Mouse (Mus musculus) ES-E14 (cell line): ENCODE results near the gene Prph. TPM values are rescaled to one million over a fixed set of nuclear protein-coding genes. Genes with fewer than 3 reads are reported as not detected.
"Not testable (repeated sequence)": the region's sequence is repeated elsewhere in the genome, so short reads cannot be mapped to it uniquely, and the experiment has no call there.

Experiments used
- DNase-seq: peaks from one replicate; pipeline ENCODE4 v3.0.0-alpha.2; 2013; ENCODE audit warnings: low read depth, low spot score
- H3K27ac ChIP-seq: 2 replicates; pipeline ENCODE4 v1.5.1; 2012; ENCODE audit warnings: low read depth, mild to moderate bottlenecking, low read length, moderate library complexity, mixed read lengths; ENCODE audit not compliant: poor library complexity, insufficient read depth, severe bottlenecking
- H3K36me3 ChIP-seq: 2 replicates; pipeline ENCODE4 v1.6.1; 2012; ENCODE audit warnings: mild to moderate bottlenecking, low read length, moderate library complexity, mixed read lengths; ENCODE audit not compliant: control insufficient read depth, poor library complexity, insufficient read depth, severe bottlenecking
- H3K4me1 ChIP-seq, 2 experiments: fragments of 150-350 bp in 1 of 2; sonication (generic) in 1 of 2; 2 replicates each; pipeline ENCODE4 v1.6.1; 2012; ENCODE audit warnings: low read length in 2 of 2, mild to moderate bottlenecking in 1 of 2, mixed read lengths in 1 of 2; ENCODE audit not compliant: control insufficient read depth in 2 of 2, insufficient read depth in 2 of 2, poor library complexity in 1 of 2
- H3K4me3 ChIP-seq, 2 experiments: fragments of 150-350 bp in 1 of 2; sonication (generic) in 1 of 2; 2 replicates each; pipeline ENCODE4 v1.5.1; 2012; ENCODE audit warnings: low read length in 2 of 2, low read depth in 1 of 2, mild to moderate bottlenecking in 1 of 2, mixed read lengths in 1 of 2; ENCODE audit not compliant: insufficient read depth in 1 of 2, poor library complexity in 1 of 2, severe bottlenecking in 1 of 2
- H3K9ac ChIP-seq: 2 replicates; pipeline ENCODE4 v1.6.1; 2012; ENCODE audit warnings: low read depth, mild to moderate bottlenecking, low read length, mixed read lengths; ENCODE audit not compliant: poor library complexity, insufficient read depth, severe bottlenecking
- H3K9me3 ChIP-seq: fragments of 150-350 bp; sonication (generic); 2 replicates; pipeline ENCODE4 v1.6.1; 2012; ENCODE audit warnings: low read depth, mild to moderate bottlenecking, low read length; ENCODE audit not compliant: control insufficient read depth, insufficient read depth
- CHD2 ChIP-seq: IDR thresholded peaks from 2 replicates; pipeline ENCODE4 v1.6.1; 2014; ENCODE audit warnings: mild to moderate bottlenecking, low read depth, low read length, inconsistent platforms
- HCFC1 ChIP-seq: IDR thresholded peaks from 2 replicates; pipeline ENCODE4 v1.6.1; 2012; ENCODE audit warnings: low read length, inconsistent platforms, borderline replicate concordance; ENCODE audit not compliant: insufficient read depth
- MAFK ChIP-seq: IDR thresholded peaks from 2 replicates; pipeline ENCODE4 v1.6.1; 2014; ENCODE audit warnings: mild to moderate bottlenecking, low read depth, low read length, inconsistent platforms; ENCODE audit not compliant: insufficient read depth
- ZC3H11A ChIP-seq: IDR thresholded peaks from 2 replicates; pipeline ENCODE4 v1.6.1; 2012; ENCODE audit warnings: low read depth, mild to moderate bottlenecking, inconsistent platforms, low read length, borderline replicate concordance
- ZNF384 ChIP-seq: IDR thresholded peaks from 2 replicates; pipeline ENCODE4 v1.6.1; 2012; ENCODE audit warnings: low read depth, low read length, inconsistent platforms
- in situ Hi-C, 2 experiments: fragments of 600-800 bp; cut with MboI; formaldehyde crosslinking; loops; one replicate each; pipeline ENCODE4 v1.15.1; 2025; ENCODE audit warnings: low sequenced_read_pairs in 2 of 2, inconsistent platforms in 1 of 2; ENCODE audit not compliant: unreplicated experiment in 2 of 2
- total RNA-seq: library from RNA; depleted of rRNA; stranded (reverse); fragments of 300-350 nt; gene quantifications from 2 replicates; pipeline ENCODE4 v1.2.3, GENCODE M21; 2012

Gene Prph
- total RNA-seq, 1 experiment, result 20.6 TPM

- in situ Hi-C loops, result no loop called here
- peak within 1 kb of the TSS; percentile 86 to 99 for H3K4me3 ChIP-seq
- peaks cover 0 to 4% of the 10 kb centered on the region in 2 experiments; a peak in 1 of 4 replicates for H3K4me1 ChIP-seq
- H3K9me3 ChIP-seq, result no peaks in the 10 kb centered on the region
- TF ChIP-seq ZNF384 (no peak), HCFC1 (no peak), ZC3H11A (no peak), MAFK (no peak), CHD2 (no peak)
- peak within 1 kb of the TSS; percentile 58 for H3K27ac ChIP-seq
- H3K9ac ChIP-seq, result peak within 1 kb of the TSS; percentile 93
- DNase-seq, result no peak
- H3K36me3 ChIP-seq, result peaks cover 23% of the 10 kb centered on the region
Measured at GRCm38 (mm10) chr15:99074019-99074599, 19.1 kb downstream of the Prph start, which contains the start of gene Troap. Gene Troap (plus strand): TSS chr15:99074575.

GRCm38 (mm10) chr15:99074600-99075333, 19.8 kb downstream of the Prph start:
- in situ Hi-C loops, result loop anchor here in 1 of 2 experiments (25.0 kb wide), 1 partner anchor 287 kb away; the partner anchor contains the start of genes Wnt1 and Wnt10b
- peak overlapping the region; percentile 93 for H3K9ac ChIP-seq
- no peaks in the 10 kb centered on the region for H3K9me3 ChIP-seq
- peak; percentile 96 for DNase-seq
- no peak for TF ChIP-seq ZNF384
- no peak for TF ChIP-seq MAFK
- peak; percentile 21; the same call in 1 of the 2 replicates for TF ChIP-seq HCFC1
- TF ChIP-seq CHD2, result peak; percentile 95
- no peak for TF ChIP-seq ZC3H11A
- peaks cover 23% of the 10 kb centered on the region for H3K36me3 ChIP-seq
- peak overlapping the region; percentile 58 for H3K27ac ChIP-seq
- H3K4me3 ChIP-seq, result peak overlapping the region; percentile 86 to 99
- H3K4me1 ChIP-seq, result peaks cover 0 to 4% of the 10 kb centered on the region in 2 experiments; a peak in 1 of 4 replicates

GRCm38 (mm10) chr15:99076011-99076410, 21.0 kb downstream of the Prph start:
- H3K9ac ChIP-seq, DNase-seq, H3K27ac ChIP-seq, H3K4me3 ChIP-seq, H3K9me3 ChIP-seq, H3K4me1 ChIP-seq: not testable (repeated sequence)
- in situ Hi-C loops, result loop anchor here in 1 of 2 experiments (25.0 kb wide), 1 partner anchor 289 kb away; the partner anchor contains the start of genes Wnt1 and Wnt10b
- H3K36me3 ChIP-seq, result peaks cover 30% of the 10 kb centered on the region

- in situ Hi-C loops, result loop anchor here in 1 of 2 experiments (25.0 kb wide), 1 partner anchor 291 kb away; the partner anchor contains the start of genes Wnt1 and Wnt10b
- no peak for TF ChIP-seq CHD2
- no peak for TF ChIP-seq ZC3H11A
- TF ChIP-seq HCFC1, result no peak
- no peak for TF ChIP-seq ZNF384
- no peak for TF ChIP-seq MAFK
- Histone ChIP-seq H3K9ac (no peak overlapping the region), H3K9me3 (no peaks in the 10 kb centered on the region), H3K27ac (no peak overlapping the region), H3K4me3 (no peak overlapping the region), H3K4me1 (peaks cover 0 to 7% of the 10 kb centered on the region in 2 experiments; a peak in 2 of 4 replicates), H3K36me3 (peaks cover 49% of the 10 kb centered on the region)
- no peak for DNase-seq
Measured at GRCm38 (mm10) chr15:99078181-99078910, 23.4 kb downstream of the Prph start.
